Mouse (Mus musculus): ENCODE measurements at regions not wholly inside any gene's neighbourhood (a gene's known extent, or its start where the extent isn't known, plus 50 kb on each side); places are given as distances from the start of the nearest gene placed in this dataset.
"Not testable (repeated sequence)": the region's sequence is repeated elsewhere in the genome, so short reads cannot be mapped to it uniquely, and the experiment has no call there.

DNA sequence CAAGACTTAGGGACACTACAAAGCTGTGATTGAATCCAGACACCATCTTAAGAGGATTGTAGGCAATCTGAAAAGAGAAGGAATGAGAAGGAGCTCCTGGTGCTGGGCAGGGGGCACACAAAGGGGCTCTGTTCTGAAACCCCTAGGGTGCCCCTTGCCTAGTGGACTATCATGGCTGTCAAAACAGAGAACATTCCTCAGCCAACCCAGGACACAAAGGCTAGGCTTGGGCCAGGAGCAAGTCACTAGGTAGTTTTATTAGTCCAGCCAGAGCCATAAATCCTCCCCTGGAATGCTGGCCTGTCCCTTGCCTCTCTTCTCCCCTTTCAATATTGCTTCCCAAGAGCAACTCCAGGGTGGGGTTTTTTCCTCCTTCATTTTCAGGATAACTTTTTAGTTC is 97.3 kb upstream of the Tns3 start:
- in situ Hi-C loops (cut with MboI; ENCODE audit: low pct_ligation_motif_present, low pct_unique_long_range_greater_than_20kb, low sequenced_read_pairs) = no loop called here
- TF ChIP-seq RCOR1 (conservative IDR thresholded peaks at IDR 0.05; ENCODE audit: low read depth, low read length) = no peak

DNA sequence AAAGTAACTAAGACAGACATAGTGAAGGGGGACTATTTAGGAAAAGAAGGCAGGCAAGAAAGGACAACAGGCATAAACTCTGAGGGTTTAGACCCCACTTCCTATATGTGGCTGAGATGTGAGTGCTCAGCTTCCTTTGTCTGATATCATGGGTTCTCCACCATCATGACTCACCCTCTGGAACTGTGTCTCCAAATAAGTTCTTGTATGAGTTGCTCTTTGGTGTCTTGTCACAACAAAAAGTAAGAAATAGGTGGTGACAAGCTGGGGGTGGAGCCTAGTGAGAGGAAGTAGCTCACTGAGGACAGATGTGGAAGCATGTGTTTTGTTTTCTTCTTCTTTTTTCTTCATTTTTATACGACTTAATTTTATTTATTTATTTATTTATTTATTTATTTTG is 95.5 kb upstream of the Tns3 start:
- Histone ChIP-seq H3K27me3 (replicated peaks) (peaks cover 50% of the 10 kb centered on the region), H3K4me3 (replicated peaks in 1 of 3; ENCODE audit: low read depth in 2 of 3, low read length in 2 of 3, poor library complexity in 1 of 3) (no peak overlapping the region), H3K36me3 (replicated peaks in 1 of 2; ENCODE audit: control insufficient read depth in 1 of 2, insufficient read depth in 1 of 2, low read length in 1 of 2) (no peaks in the 10 kb centered on the region), H3K9me3 (replicated peaks; ENCODE audit: low read length) (no peaks in the 10 kb centered on the region), H3K4me1 (ENCODE audit: control insufficient read depth in 1 of 2, insufficient read depth in 2 of 2) (no peaks in the 10 kb centered on the region), H3K27ac (ENCODE audit: insufficient read depth, low read depth) (no peak overlapping the region), H3K4me2 (ENCODE audit: insufficient read depth, low read depth, poor library complexity, severe bottlenecking) (no peak overlapping the region), H3K9ac (ENCODE audit: insufficient read depth, low read depth) (no peak overlapping the region), H3K79me2 (replicated peaks; ENCODE audit: control insufficient read depth, extremely low read depth, insufficient read depth, poor library complexity, severe bottlenecking) (no peaks in the 10 kb centered on the region)
- DNase-seq (ENCODE audit: extremely low read depth) = no peak
- TF ChIP-seq MAZ (IDR thresholded peaks at IDR 0.05; ENCODE audit: low read depth, low read length) (no peak), ZKSCAN1 (IDR thresholded peaks at IDR 0.05; ENCODE audit: borderline replicate concordance, low read depth, low read length) (no peak), RAD21 (IDR thresholded peaks at IDR 0.05; ENCODE audit: low read depth, low read length) (no peak), TCF12 (IDR thresholded peaks at IDR 0.05; ENCODE audit: low read depth, low read length) (no peak)
- in situ Hi-C loops (cut with MboI; ENCODE audit: low pct_ligation_motif_present, low pct_unique_long_range_greater_than_20kb, low sequenced_read_pairs) = no loop called here
- dilution Hi-C loops (cut with MboI; ENCODE audit: extremely low pct_ligation_motif_present, extremely low pct_unique_long_range_greater_than_20kb, low sequenced_read_pairs) = no loop called here

More for the DNA sequence above, 97.3 kb upstream of the Tns3 start:
- no peaks in the 10 kb centered on the region for H3K9me3 ChIP-seq (replicated peaks; ENCODE audit: low read length)
- H3K36me3 ChIP-seq (replicated peaks in 1 of 2; ENCODE audit: control insufficient read depth in 1 of 2, insufficient read depth in 1 of 2, low read length in 1 of 2) = no peaks in the 10 kb centered on the region
- H3K4me1 ChIP-seq (ENCODE audit: control insufficient read depth in 1 of 2, insufficient read depth in 2 of 2) = no peaks in the 10 kb centered on the region
- peaks cover 59% of the 10 kb centered on the region for H3K27me3 ChIP-seq (replicated peaks)
- H3K4me3 ChIP-seq (replicated peaks in 1 of 3; ENCODE audit: low read depth in 2 of 3, low read length in 2 of 3, poor library complexity in 1 of 3) = no peak overlapping the region
- no peak overlapping the region for H3K27ac ChIP-seq (ENCODE audit: insufficient read depth, low read depth)
- DNase-seq (ENCODE audit: extremely low read depth) = no peak
- H3K9ac ChIP-seq (ENCODE audit: insufficient read depth, low read depth) = no peak overlapping the region
- dilution Hi-C loops (cut with MboI; ENCODE audit: extremely low pct_ligation_motif_present, extremely low pct_unique_long_range_greater_than_20kb, low sequenced_read_pairs) = no loop called here
- no peak overlapping the region for H3K4me2 ChIP-seq (ENCODE audit: insufficient read depth, low read depth, poor library complexity, severe bottlenecking)
- no peaks in the 10 kb centered on the region for H3K79me2 ChIP-seq (replicated peaks; ENCODE audit: control insufficient read depth, extremely low read depth, insufficient read depth, poor library complexity, severe bottlenecking)

DNA sequence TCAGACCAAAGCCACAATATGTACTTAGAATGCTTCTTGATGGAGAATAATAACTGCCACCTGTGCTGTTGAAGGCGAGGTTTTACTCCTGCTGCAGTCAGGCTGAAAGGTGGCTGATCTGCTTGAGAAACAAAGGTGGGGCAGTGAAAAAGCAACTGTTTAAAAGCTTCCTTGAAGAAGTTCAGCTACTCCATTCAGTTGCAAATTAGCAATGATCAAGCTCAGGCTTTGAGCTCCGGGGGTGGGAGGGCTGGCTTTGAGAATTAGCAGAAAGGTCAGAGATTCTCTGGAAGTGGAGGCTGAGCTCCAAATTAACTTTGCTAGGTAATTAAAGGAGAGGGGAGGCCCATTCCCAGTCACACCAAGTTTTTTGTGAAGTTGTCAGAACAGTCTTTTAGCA is 90.2 kb upstream of the Tns3 start:
- in situ Hi-C loops (cut with MboI; ENCODE audit: low pct_ligation_motif_present, low pct_unique_long_range_greater_than_20kb, low sequenced_read_pairs); H3K4me1 ChIP-seq (ENCODE audit: control insufficient read depth in 1 of 2, insufficient read depth in 2 of 2); H3K9ac ChIP-seq (ENCODE audit: insufficient read depth, low read depth); H3K4me3 ChIP-seq (replicated peaks in 1 of 3; ENCODE audit: low read depth in 2 of 3, low read length in 2 of 3, poor library complexity in 1 of 3); H3K79me2 ChIP-seq (replicated peaks; ENCODE audit: control insufficient read depth, extremely low read depth, insufficient read depth, poor library complexity, severe bottlenecking); H3K4me2 ChIP-seq (ENCODE audit: insufficient read depth, low read depth, poor library complexity, severe bottlenecking); H3K9me3 ChIP-seq (replicated peaks; ENCODE audit: low read length); DNase-seq (ENCODE audit: extremely low read depth); H3K27ac ChIP-seq (ENCODE audit: insufficient read depth, low read depth); H3K36me3 ChIP-seq (replicated peaks in 1 of 2; ENCODE audit: control insufficient read depth in 1 of 2, insufficient read depth in 1 of 2, low read length in 1 of 2); dilution Hi-C loops (cut with MboI; ENCODE audit: extremely low pct_ligation_motif_present, extremely low pct_unique_long_range_greater_than_20kb, low sequenced_read_pairs): not testable (repeated sequence)
- H3K27me3 ChIP-seq (replicated peaks) = peaks cover 30% of the 10 kb centered on the region

DNA sequence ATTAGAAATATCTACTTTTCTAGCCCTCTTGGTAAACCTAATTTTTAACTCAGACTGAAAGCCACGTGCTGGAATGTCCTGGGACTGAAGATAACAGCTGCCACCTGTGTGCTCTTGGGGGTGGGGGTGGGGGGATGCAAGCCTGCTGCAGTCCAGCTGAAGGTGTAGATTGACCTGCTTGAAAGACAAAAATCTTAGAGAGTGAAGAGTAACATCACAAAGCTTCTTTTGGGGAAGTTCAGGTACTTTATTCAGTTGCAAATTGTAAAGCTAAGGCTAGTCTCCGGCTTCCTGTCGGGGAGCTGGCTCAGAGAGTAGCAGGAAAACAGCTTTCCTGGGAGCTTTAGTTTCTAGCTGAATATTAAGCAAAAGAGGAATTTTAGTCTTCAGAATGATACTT is 71.4 kb upstream of the Tns3 start:
- H3K4me2 ChIP-seq (ENCODE audit: insufficient read depth, low read depth, poor library complexity, severe bottlenecking); H3K79me2 ChIP-seq (replicated peaks; ENCODE audit: control insufficient read depth, extremely low read depth, insufficient read depth, poor library complexity, severe bottlenecking); H3K9ac ChIP-seq (ENCODE audit: insufficient read depth, low read depth); in situ Hi-C loops (cut with MboI; ENCODE audit: low pct_ligation_motif_present, low pct_unique_long_range_greater_than_20kb, low sequenced_read_pairs); DNase-seq (ENCODE audit: extremely low read depth); H3K4me1 ChIP-seq (ENCODE audit: control insufficient read depth in 1 of 2, insufficient read depth in 2 of 2); H3K4me3 ChIP-seq (replicated peaks in 1 of 3; ENCODE audit: low read depth in 2 of 3, low read length in 2 of 3, poor library complexity in 1 of 3); H3K36me3 ChIP-seq (replicated peaks in 1 of 2; ENCODE audit: control insufficient read depth in 1 of 2, insufficient read depth in 1 of 2, low read length in 1 of 2); H3K27me3 ChIP-seq (replicated peaks); H3K9me3 ChIP-seq (replicated peaks; ENCODE audit: low read length); dilution Hi-C loops (cut with MboI; ENCODE audit: extremely low pct_ligation_motif_present, extremely low pct_unique_long_range_greater_than_20kb, low sequenced_read_pairs); H3K27ac ChIP-seq (ENCODE audit: insufficient read depth, low read depth): not testable (repeated sequence)

All from CH12.LX (cell line).